Mouse (Mus musculus) c-Kit-positive CD71-negative TER-119-negative erythroid progenitor cells, embryonic 14.5 days (primary cell): ENCODE measurements around the gene Irf1.
"Not testable (repeated sequence)": the region's sequence is repeated elsewhere in the genome, so short reads cannot be mapped to it uniquely, and the experiment has no call there.

Experiments
- DNase-seq: peaks from one replicate; pipeline ENCODE4 v3.0.0-alpha.2; 2013; ENCODE audit warnings: low read depth

Irf1 gene

DNA sequence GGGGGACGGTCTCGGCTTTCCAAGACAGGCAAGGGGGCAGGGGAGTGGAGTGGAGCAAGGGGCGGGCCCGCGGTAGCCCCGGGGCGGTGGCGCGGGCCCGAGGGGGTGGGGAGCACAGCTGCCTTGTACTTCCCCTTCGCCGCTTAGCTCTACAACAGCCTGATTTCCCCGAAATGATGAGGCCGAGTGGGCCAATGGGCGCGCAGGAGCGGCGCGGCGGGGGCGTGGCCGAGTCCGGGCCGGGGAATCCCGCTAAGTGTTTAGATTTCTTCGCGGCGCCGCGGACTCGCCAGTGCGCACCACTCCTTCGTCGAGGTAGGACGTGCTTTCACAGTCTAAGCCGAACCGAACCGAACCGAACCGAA is at the start of gene Irf1:
TSS of gene Irf1 (plus strand) at position 255 of the 365 bp plus-strand sequence.
- peak; percentile 85 for DNase-seq

DNA sequence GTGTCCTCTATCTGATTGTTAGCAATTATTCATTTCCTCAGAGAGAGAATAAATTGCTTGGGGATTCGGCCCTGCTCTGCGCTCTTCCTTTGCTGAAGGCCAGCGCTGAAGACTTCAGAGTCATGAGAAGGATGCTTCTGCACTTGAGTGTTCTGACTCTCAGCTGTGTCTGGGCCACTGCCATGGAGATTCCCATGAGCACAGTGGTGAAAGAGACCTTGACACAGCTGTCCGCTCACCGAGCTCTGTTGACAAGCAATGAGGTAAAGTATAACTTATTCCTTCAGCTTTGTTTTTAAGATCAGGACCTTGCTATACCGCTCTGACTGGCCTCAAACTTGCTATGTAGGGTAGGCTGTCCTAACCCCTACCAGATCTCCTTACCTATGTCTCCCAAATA is 49.1 kb upstream of the Irf1 start, which contains the start of gene Il5:
TSS of gene Il5 (plus strand) at position 80 of the 400 bp plus-strand sequence.
- DNase-seq = no peak

DNA sequence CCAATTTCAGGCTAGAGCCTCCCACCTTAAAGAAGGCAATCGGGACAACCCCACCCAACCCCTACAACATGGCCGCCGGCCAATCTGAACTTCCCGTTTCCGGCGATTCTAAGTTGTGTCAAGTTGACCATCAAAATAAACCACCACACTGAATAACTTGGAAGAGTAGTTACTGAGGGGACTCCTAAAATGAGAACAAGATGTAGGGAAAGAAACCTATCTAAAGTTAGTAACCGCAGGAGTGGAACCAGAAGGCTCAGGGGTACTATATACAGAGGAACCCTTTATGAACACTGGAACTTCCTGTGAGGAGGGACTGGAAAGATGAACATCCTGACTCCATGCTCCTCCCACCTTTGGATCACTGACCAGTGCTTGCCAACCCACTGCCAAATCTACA is 38.4 kb upstream of the Irf1 start:
- no peak for DNase-seq

DNA sequence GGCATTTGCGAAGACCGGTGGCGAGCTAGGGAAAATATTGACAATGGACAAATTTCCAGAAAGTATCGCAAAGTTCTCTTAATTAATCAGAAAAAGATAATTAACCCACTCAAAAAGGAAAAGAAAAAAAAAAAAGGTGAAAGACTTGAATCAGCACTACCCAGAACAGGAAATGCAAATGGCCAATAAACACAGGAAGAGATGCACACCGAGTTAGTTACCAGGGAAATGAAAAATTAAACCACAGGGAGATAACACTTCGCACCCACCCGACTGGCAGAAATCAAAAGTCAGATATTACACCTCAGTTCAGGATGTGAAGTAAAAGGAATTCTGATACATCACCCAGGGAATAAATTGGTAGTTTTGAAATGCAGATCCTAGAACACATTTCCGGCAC is 37.6 kb upstream of the Irf1 start:
- DNase-seq = no peak

DNA sequence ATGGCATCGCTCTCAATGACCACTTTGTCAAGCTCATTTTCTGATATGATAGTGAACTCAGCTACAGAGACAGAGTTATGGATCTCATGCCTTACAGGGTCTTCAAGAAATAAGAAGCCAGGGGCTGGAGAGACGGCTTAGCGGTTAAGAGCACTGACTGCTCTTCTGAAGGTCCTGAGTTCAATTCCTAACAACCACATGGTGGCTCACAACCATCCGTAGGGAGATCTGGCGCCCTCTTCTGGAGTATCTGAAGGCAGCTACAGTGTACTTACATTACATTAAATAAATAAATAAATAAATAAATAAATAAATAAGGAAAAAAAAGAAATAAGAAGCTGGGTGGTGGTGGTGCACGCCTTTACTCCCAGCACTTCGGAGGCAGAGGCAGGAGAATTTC is 36.0 kb upstream of the Irf1 start:
- DNase-seq = no peak

DNA sequence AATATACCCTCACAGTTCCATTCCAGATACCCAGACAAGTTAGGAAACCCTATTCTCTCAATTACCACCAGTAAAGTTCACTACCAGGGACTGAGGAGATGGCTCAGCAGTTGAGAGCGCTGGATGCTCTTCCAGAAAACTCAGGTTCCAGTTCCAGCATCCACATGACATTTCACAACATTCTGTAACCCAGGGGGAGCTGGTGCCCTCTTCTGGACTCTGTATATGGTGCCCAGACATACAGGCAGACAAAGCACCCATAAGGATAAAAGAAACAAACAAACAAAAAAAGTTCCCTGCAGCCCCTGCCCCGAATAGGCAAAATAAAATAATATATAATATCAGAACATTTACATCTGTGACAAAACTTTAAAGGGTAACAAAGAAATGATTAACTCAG is 35.4 kb upstream of the Irf1 start:
- DNase-seq = no peak

DNA sequence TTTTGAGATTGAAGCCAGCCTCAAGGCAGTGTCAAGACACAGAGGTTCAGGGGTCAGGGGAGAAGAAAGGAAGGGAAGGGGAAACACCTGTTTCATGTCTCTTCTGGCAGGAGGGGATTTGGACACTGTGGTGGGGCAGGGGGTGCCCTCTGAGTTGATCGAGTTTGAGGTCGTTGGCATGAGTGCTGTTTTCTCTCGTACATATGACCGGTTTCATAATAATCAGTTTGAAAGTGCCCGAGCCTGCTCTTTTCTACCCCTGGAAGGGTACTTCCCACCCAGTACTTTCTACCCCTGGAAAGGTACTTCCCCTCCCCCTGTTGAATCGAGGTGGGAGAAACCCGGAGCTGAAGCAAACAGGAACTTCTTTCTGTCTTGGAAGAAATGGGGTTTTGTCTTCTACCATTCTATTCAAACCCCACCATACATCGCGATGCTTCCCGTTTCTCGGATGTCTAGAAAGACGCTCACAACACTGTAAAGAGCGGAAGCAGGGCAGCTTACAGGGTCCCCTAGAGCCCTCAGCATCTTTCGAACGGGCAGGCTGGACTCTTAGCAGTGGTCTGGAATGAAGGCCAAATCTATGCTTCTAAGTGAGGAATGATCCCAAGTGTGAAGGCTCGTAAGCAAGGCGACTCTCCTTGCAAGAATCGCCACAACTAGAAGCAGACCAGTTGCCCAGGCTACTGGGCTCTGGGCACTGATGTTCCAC is 34.7 kb upstream of the Irf1 start:
- no peak for DNase-seq

DNA sequence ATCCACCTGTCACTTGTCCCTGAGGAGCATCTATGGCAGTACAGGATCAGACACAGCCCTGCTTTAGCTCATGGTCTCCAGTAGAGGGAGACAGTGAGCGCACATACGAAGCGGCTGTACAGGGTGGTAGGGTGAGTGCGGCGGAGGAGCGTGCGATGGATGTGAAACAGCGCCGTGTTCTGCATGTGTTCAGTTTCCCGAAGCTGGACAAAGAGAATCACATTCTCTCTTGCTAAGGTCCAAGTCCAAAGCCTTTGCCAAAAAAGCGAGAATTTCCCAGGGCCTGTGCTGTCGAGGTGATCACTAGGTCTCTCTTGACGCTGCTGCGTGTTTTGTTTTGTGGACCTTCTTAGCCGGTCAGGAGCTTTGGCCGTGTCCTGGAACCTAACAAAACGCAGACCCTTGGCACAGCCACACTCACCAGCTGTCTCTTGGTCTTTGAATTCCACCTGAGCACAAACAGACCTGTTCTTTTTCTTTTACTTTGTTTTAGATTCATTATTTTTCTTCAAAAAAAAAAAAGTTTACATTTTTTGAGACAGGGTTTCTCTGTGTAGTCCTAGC is 34.0 kb upstream of the Irf1 start:
- DNase-seq = peak; percentile 73

DNA sequence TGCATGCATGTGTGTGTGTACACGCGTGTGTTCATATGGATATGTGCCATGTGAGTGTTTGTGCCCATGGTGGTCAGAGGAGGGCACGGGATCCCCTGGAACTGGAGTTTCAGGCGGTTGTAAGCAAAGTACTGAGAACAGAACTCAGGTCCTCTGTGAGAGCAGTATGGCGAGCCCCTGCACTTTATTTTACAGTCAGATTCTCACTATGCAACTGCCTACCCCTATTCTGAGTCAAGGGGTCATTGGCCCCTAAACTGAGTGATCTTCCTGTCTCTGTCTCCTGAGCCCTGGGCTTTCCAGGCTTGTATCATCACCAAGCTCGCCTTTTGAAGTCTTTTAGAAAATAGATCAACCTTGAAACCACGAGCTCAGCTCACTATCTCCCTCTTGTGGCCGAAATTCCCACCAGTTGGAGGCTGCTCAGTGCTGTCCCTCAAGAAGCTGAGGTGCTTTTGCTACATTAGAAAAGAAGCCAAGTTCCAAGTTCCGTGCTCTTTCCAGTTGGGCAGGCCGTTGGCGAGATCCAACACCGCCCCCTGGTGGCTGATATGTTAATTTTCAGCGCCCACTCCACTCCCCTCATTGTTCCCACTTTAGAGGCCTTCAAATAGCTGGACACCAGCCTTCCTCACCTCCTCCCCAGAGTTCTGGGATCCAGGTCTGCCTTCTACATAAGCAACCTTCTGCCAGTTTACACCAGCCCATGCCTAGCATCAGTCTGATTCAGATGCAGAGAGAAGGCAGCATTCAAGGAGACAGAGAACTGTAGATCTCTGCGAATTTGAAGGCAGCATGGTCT is 32.8 kb upstream of the Irf1 start:
- DNase-seq = peak; percentile 85

DNA sequence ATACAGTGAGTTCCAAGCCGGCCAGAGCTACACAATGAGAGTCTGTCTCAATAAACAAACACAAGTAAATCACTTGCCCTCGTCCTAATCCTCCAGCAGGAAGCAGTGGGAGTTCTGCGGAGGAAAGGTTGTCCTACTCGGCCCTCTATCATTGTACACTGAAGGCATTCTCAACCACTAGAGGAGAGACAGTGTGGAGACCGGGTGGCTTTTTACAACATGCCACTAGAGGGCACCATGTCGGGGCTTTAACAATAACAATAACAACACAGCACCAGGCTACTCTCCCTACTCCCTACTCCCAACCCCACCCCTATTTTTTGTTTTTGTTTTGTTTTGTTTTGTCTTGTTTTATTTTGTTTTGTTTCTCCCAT is 32.3 kb upstream of the Irf1 start:
- peak; percentile 53 for DNase-seq

DNA sequence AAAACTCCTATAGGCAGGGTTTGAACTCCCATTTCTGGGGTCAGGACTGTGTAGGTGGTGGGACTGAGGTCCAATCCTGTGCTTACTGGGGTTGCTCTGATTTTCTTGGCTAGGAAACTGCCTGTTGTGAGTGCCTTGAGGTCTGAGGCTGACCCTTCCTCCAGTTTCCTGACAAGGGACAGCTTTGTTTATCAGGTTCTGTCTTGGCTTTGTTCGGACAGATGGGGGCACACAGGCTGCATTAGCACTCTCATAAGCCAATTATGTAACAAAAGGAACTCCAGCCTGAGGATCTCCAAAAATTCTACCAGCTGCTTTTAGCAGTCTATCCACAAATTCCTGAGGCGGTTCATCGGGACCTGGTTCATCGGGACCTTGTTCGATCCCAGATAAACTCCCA is 27.5 kb upstream of the Irf1 start:
- no peak for DNase-seq

DNA sequence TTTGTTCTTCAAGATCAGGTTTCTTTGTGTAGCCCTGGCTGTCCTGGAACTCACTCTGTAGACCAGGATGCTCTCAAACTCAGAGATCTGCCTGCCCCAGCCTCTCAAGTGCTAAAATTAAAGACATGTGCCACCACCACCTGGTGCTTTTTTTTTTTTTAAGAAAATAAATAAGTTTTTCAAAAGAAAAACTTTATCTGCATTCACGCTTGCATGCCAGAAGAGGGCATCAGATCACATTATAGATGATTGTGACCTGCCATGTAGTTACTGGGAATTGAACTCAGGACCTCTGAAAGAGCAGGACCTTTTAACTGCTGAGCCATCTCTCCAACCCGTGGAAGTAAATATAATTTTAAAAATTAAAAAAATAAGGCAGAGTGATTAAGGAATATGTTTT is 24.6 kb upstream of the Irf1 start:
- DNase-seq = no peak

DNA sequence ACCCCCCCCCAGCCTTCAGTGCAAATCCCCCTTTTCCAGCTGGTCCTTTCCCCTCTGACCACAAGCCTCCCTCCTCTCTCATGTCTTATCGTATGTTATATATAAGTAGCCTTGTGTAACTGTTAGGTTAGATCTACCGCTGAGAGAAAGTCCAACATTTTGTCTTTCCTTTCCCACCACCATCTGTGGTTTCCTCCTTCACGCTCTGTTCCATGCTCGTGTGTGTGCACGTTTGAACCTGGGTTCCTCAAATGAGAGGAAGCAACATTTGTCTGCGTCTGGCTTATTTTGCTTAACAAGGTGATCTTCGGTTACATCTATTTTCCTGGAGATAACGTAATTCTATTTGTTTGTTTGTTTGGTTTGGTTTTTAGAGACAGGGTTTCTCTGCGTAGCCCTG is 21.8 kb upstream of the Irf1 start:
- DNase-seq = no peak

DNA sequence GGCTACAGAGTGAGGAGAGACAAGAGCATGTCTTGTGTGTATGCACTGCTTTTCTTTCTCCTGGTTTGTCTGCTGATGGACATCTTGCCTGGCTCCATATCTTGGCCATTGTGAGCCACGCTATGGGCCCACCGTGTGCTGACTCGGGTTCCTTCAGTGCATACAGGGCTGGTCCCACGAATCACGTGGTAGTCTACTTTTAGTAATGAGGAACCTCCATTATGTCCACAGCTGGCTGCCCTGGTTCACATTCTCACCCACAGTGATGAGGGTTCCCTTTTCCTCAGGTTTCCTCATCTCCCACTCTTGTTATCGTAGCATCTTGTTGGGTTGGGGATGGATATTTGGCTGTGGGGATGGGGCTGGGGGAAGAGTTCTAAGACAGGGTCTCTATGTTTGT is 21.2 kb upstream of the Irf1 start:
- DNase-seq = no peak

DNA sequence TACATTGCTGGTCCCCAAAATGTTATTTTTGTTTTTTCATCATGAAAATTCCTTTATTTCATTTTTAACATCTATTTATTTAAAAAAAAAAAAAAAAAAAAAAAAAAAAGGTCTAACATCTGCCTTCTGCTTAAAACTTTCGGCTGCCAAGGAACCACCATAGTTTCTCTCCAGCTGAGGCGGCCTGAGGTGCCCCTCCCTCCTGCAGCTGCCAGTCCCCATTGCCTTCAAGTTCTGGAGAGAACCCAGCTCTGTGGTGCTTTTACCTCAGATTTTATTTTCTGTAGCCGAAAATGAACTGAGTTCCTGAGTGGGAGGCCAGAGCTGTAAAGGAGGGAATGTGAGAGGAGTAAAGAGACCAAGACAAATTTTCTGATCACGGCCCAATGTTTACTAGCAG is 20.5 kb upstream of the Irf1 start:
- DNase-seq = no peak

DNA sequence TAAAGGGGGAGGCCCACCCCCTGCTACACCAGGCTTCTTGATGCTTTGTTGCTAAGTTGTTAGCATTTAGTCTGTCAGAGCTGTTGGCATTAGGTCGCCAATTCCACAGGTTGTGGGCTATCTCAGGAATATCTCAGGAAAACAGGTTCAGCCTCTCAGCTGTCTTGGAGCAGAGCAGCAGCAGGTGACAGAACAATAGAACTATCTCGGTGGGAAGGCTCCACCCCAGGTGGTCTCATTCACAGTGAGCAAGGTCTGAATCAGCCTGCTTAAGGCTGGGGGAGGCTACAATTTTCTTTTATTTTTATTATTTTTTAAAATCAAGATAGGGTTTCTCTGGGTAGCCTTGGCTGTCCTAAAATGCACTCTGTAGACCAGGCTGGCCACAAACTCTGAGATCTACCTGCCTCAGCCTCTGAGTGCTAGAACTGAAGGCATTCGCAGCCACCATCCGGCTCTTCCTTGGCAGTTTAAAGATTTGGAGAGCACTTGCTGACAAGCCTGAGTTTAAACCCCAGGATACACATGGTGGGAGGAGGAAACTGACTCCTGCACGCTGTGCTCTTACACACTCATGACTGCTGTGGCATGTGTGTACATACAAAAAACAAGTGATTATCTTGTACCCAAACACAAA is 20.0 kb upstream of the Irf1 start:
- no peak for DNase-seq

DNA sequence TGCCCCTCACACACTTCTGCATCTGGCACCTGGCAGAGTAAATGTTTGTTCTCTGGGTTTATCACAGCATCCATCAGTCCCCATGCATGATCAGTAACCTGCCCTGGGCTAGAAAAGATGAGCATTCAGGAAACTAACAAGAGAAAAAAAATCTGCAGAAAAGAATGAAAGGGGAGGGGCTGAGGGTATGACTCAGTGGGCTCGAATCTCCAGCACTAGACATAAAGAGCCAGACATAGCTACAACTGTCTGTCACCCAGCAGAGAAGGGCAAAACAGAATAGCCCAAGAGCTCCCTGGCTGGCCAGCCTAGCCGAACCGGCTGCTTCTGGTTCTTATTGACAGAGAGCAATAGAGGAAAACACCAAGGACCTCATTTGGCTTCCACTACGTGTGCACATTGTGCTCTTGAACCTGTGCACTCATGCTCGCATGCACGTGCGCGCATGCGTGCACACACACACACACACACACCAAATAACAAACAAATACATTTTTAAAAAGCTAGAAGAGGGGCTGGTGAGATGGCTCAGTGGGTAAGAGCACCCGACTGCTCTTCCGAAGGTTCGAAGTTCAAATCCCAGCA is 14.7 kb upstream of the Irf1 start:
- no peak for DNase-seq

DNA sequence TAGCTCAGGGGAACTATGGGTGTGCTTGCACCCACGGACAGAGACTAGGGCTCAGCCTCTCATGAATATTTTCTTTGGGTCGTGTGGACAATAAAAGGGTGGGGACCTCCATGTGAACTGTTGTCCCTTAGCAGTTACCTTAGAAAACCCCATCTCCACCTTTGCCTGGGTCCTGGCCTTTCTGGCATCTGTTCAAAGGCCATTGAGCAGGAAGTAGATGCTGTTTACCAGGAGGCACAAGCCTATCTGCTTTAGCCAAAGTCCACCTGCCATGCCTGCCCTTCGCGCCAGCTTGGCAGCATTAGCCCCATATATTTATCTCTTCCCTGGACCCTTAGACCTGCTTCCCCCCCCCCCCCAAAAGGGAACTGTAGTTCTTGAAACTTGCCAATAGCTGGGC is 12.2 kb upstream of the Irf1 start:
- no peak for DNase-seq

DNA sequence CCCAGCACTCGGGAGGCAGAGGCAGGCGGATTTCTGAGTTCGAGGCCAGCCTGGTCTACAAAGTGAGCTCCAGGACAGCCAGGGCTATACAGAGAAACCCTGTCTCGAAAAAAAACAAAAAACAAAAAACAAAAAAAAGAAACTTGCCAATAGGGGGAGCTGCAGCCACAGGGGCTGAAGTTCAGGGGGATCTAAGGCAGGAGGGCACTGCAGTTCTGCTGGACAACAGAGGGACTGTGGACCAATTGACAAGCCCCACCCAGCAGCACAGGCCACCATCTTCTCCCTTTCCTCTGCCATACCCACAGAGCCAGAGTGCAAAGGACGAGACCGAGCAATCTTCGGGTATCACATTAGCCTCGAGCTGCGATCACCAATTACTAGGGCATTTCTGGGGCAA is 11.8 kb upstream of the Irf1 start:
- not testable (repeated sequence) for DNase-seq

DNA sequence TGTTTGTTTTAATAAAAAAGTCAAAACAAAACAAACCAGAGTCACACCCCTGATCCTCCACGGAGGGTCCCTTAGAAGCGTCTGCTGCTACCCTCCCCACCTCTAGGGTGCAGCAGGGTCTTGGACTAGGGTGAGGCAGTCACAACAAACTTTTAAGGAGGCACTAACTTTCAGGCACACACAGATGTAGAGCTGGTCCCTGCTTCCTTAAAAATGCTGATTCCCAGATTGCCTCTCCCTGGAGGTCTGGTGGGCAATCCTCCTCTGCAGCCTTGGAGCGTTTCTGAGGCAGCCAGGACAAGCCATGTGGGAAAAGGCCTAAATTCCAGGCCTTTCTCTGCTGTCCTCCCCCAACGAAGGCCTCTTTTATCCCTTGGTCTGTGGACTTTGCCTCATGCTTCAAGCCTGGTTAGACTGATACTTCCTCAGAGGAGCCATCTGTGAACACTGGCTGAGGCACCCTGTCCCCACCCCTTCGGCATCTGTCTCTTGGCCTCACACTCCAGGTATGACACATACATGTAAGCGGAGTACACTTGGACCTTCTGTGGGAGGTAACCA is 10.9 kb upstream of the Irf1 start:
- no peak for DNase-seq

DNA sequence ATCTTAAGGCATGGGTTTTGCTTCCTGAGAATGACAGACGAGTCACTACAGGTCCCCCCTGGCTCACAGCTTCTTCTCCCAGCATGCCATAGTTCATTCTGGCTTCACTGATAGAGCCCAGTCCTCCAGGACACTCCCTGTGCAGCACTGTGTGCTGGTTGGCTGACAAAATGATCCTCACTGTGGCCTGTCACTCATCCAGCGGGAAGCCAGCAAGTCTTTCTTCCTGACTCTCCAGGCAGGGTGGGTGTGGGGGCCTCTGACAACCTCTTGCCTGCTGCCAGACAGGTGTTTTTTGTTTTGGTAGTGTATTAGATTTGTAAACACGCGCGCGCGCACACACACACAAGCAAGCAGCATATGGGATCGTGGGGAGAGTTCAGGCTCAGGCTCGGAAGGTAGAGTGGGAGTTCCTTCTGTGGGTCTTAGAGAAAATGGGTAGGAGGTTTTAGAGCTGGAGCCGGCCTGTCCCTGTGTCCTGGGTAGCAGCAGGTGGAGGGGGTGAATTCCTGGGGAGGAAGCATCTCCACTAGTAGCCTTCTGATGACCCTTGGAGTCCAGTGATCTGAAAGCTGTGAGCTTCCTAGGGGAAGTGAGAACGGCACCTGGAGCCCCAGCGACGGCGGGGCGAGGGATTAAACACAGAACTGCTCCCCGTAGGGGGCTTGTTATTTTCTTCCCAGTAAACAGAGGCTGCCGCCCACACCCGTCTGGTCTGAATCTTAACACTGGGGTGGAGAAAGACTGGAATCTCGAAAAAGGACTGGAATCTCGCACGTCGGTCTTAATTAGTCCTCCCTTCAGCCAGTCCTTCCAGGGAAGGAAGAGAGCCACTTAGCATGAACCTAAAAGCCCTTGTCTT is 10.0 kb upstream of the Irf1 start:
- DNase-seq = no peak
